In genomic region chr1:149541386-149541785, GRCm38 (mm10) we compare ENCODE assay signal across 14 mouse cellular contexts.
DNase-seq lines count a peak whose midpoint lies in the region; ATAC-seq lines count a peak whose summit lies in the region.
"Had no signal": no experiment of that assay in that cellular context is flagged by ENCODE, and none has a peak within 500 bp of the region (broad histone marks: within the 10 kb centered on the region; RNA-seq: fewer than 3 reads in every experiment).

No protein-coding gene starts in this region.

- no peak overlapping the region for H3K9ac ChIP-seq in midbrain, embryonic 14.5 days (replicated peaks; ENCODE audit: low read length)
- H3K9ac ChIP-seq in midbrain, embryonic 13.5 days (replicated peaks), result no peak overlapping the region
- H3K9ac ChIP-seq in embryonic facial prominence, embryonic 14.5 days (ENCODE audit: low read depth, low read length), result no peak overlapping the region
- H3K9ac ChIP-seq in kidney, embryonic 14.5 days (ENCODE audit: low read depth, low read length), result no peak overlapping the region
- H3K9ac ChIP-seq: embryonic facial prominence, embryonic 13.5 days; limb, embryonic 15.5 days had no signal

- H3K4me2 ChIP-seq in midbrain, embryonic 14.5 days (ENCODE audit: low read length), result no peak overlapping the region
- no peak overlapping the region for H3K4me2 ChIP-seq in midbrain, embryonic 13.5 days (replicated peaks)
- H3K4me2 ChIP-seq in embryonic facial prominence, embryonic 14.5 days (ENCODE audit: low read depth, low read length), result no peak overlapping the region
- no peak overlapping the region for H3K4me2 ChIP-seq in kidney, embryonic 14.5 days (replicated peaks; ENCODE audit: low read depth, low read length)
- H3K4me2 ChIP-seq: embryonic facial prominence, embryonic 13.5 days; limb, embryonic 15.5 days had no signal

- ATAC-seq in midbrain, embryonic 14.5 days (ENCODE audit: low FRiP score, low TSS enrichment), result no peak
- ATAC-seq in midbrain, embryonic 13.5 days, result no peak
- no peak for ATAC-seq in embryonic facial prominence, embryonic 14.5 days (ENCODE audit: low read depth)
- no peak for ATAC-seq in kidney, embryonic 14.5 days (ENCODE audit: low FRiP score, low TSS enrichment)

- H3K27ac ChIP-seq in midbrain, embryonic 14.5 days (replicated peaks; ENCODE audit: low read depth, low read length), result no peak overlapping the region
- H3K27ac ChIP-seq in midbrain, embryonic 13.5 days, result no peak overlapping the region
- H3K27ac ChIP-seq in embryonic facial prominence, embryonic 14.5 days (replicated peaks; ENCODE audit: low read depth, low read length), result no peak overlapping the region
- H3K27ac ChIP-seq in kidney, embryonic 14.5 days (ENCODE audit: low read depth, low read length), result no peak overlapping the region
- H3K27ac ChIP-seq: embryonic facial prominence, embryonic 13.5 days; limb, embryonic 15.5 days had no signal

- no peaks in the 10 kb centered on the region for H3K36me3 ChIP-seq in midbrain, embryonic 14.5 days (ENCODE audit: control insufficient read depth, insufficient read depth, low read length)
- no peaks in the 10 kb centered on the region for H3K36me3 ChIP-seq in midbrain, embryonic 13.5 days
- H3K36me3 ChIP-seq in embryonic facial prominence, embryonic 14.5 days (ENCODE audit: control insufficient read depth, insufficient read depth, low read length), result no peaks in the 10 kb centered on the region
- H3K36me3 ChIP-seq in kidney, embryonic 14.5 days (ENCODE audit: control insufficient read depth, insufficient read depth, low read length), result no peaks in the 10 kb centered on the region
- H3K36me3 ChIP-seq: embryonic facial prominence, embryonic 13.5 days; limb, embryonic 15.5 days had no signal

- peak; percentile 5 to 16 for DNase-seq in heart, postnatal 10 days
- no peak for DNase-seq in heart, adult 11 months
- peak; percentile 66 for DNase-seq in midbrain, embryonic 14.5 days
- peak; percentile 64 for DNase-seq in brain, adult 2 months (ENCODE audit: low read depth, low spot score)
- peak; percentile 32 for DNase-seq in embryonic facial prominence, embryonic 14.5 days (ENCODE audit: low spot score)
- DNase-seq: adrenal gland, postnatal 25 days; gastrocnemius, postnatal 14 days; heart, postnatal 4 days; kidney, postnatal 14 days; thymus, postnatal 14 days had no signal

- H3K4me1 ChIP-seq in midbrain, embryonic 14.5 days (ENCODE audit: control insufficient read depth, insufficient read depth, low read length), result no peaks in the 10 kb centered on the region
- H3K4me1 ChIP-seq in midbrain, embryonic 13.5 days (replicated peaks), result no peaks in the 10 kb centered on the region
- H3K4me1 ChIP-seq in embryonic facial prominence, embryonic 14.5 days (ENCODE audit: control insufficient read depth, insufficient read depth, low read length), result no peaks in the 10 kb centered on the region
- no peaks in the 10 kb centered on the region for H3K4me1 ChIP-seq in kidney, embryonic 14.5 days (ENCODE audit: control insufficient read depth, insufficient read depth, low read length)
- H3K4me1 ChIP-seq: embryonic facial prominence, embryonic 13.5 days; limb, embryonic 15.5 days had no signal

- intact Hi-C loops in heart, postnatal 10 days (cut with DNase I), result no loop called here

- H3K4me3 ChIP-seq in midbrain, embryonic 14.5 days (replicated peaks; ENCODE audit: low read depth, low read length), result no peak overlapping the region
- no peak overlapping the region for H3K4me3 ChIP-seq in midbrain, embryonic 13.5 days (replicated peaks)
- no peak overlapping the region for H3K4me3 ChIP-seq in embryonic facial prominence, embryonic 14.5 days (ENCODE audit: low read depth, low read length)
- no peak overlapping the region for H3K4me3 ChIP-seq in kidney, embryonic 14.5 days (ENCODE audit: low read length)
- H3K4me3 ChIP-seq: embryonic facial prominence, embryonic 13.5 days; limb, embryonic 15.5 days had no signal

- WGBS in midbrain, embryonic 14.5 days, result 54% methylated on average over 2 of the region's 2 CpGs
- 47% methylated on average over 2 of the region's 2 CpGs for WGBS in midbrain, embryonic 13.5 days
- WGBS in embryonic facial prominence, embryonic 14.5 days, result 31% methylated on average over 2 of the region's 2 CpGs
- WGBS in kidney, embryonic 14.5 days, result 54% methylated on average over 2 of the region's 2 CpGs

- H3K9me3 ChIP-seq in midbrain, embryonic 14.5 days (ENCODE audit: control insufficient read depth, low read length), result no peaks in the 10 kb centered on the region
- H3K9me3 ChIP-seq in midbrain, embryonic 13.5 days, result no peaks in the 10 kb centered on the region
- no peaks in the 10 kb centered on the region for H3K9me3 ChIP-seq in embryonic facial prominence, embryonic 14.5 days (ENCODE audit: control insufficient read depth, low read length)
- no peaks in the 10 kb centered on the region for H3K9me3 ChIP-seq in kidney, embryonic 14.5 days (ENCODE audit: control insufficient read depth, low read length)
- H3K9me3 ChIP-seq: embryonic facial prominence, embryonic 13.5 days; limb, embryonic 15.5 days had no signal

- no peaks in the 10 kb centered on the region for H3K27me3 ChIP-seq in midbrain, embryonic 14.5 days (ENCODE audit: control insufficient read depth, insufficient read depth, low read length)
- no peaks in the 10 kb centered on the region for H3K27me3 ChIP-seq in midbrain, embryonic 13.5 days
- no peaks in the 10 kb centered on the region for H3K27me3 ChIP-seq in embryonic facial prominence, embryonic 14.5 days (replicated peaks; ENCODE audit: control insufficient read depth, insufficient read depth, low read length)
- no peaks in the 10 kb centered on the region for H3K27me3 ChIP-seq in kidney, embryonic 14.5 days (ENCODE audit: control insufficient read depth, insufficient read depth, low read length)
- H3K27me3 ChIP-seq: embryonic facial prominence, embryonic 13.5 days; limb, embryonic 15.5 days had no signal
